Mouse (Mus musculus): ENCODE results near the gene Kdm4a. TPM values are rescaled to one million over a fixed set of nuclear protein-coding genes. Genes with fewer than 3 reads are reported as not detected.

The Kdm4a gene
- total RNA-seq, 1 experiment from 2014 or later = 32.6 TPM

Other genes starting within 250 kb of the Kdm4a start
- 9.2 and 11.0 TPM in 2 replicates for gene St3gal3, start 45.1 kb downstream of the Kdm4a start, total RNA-seq (2017)
- 0.15 and 0.50 TPM in 2 replicates for gene Ptprf, start 111.4 kb upstream of the Kdm4a start, total RNA-seq (2017)
- gene Szt2, start 229.2 kb upstream of the Kdm4a start, total RNA-seq (2017) = 4.4 and 5.3 TPM in 2 replicates
- 82.5 and 85.9 TPM in 2 replicates for gene Med8, start 229.3 kb upstream of the Kdm4a start, total RNA-seq (2017)
- gene Elovl1, start 248.1 kb upstream of the Kdm4a start, total RNA-seq (2017) = 44.8 and 65.7 TPM in 2 replicates

Data from common myeloid progenitor, adult 5-6 weeks (primary cell).